Mouse (Mus musculus): ENCODE measurements around the gene Mrtfb. TPM values are rescaled to one million over a fixed set of nuclear protein-coding genes. Genes with fewer than 3 reads are reported as not detected.

The Mrtfb gene
- polyA plus RNA-seq, 1 experiment from 2014 or later = 32.5 TPM

DNA sequence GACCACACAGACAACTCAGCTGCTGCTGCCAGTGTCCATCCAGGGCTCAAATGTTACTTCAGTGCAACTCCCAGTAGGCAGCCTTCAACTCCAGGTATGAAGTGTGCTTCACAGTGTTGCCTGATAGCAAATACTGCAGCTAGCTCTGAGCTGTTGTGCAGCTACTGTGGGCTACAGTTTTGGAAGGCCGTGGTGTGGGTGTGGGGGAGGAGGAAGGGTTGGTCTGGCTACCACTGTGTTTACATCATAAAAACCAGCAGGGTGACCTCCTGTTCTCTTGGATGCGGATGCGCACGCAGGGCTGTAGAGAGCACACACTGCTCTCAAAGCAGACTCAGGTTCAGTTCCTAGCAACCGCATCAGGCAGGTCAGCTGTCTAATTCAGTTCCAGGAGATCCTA, 145.3 kb downstream of the Mrtfb start:
- Histone ChIP-seq H3K4me3 (ENCODE audit: low read depth, low read length) (no peak overlapping the region), H3K9ac (ENCODE audit: low read length) (no peak overlapping the region), H3K4me1 (ENCODE audit: control insufficient read depth, insufficient read depth, low read length) (no peaks in the 10 kb centered on the region), H3K9me3 (ENCODE audit: control insufficient read depth, low read length) (no peaks in the 10 kb centered on the region), H3K4me2 (ENCODE audit: low read depth, severe bottlenecking) (no peak overlapping the region), H3K36me3 (ENCODE audit: control insufficient read depth, insufficient read depth, low read length) (peaks cover 8% of the 10 kb centered on the region; the same call in 1 of the 2 replicates), H3K27me3 (ENCODE audit: control insufficient read depth, insufficient read depth, low read length) (no peaks in the 10 kb centered on the region), H3K27ac (replicated peaks; ENCODE audit: low read depth, low read length) (no peak overlapping the region)
- ATAC-seq (ENCODE audit: insufficient number of reproducible peaks, low FRiP score, low TSS enrichment, low read depth) = no peak
- 79% methylated on average over 5 of the region's 5 CpGs for WGBS
- DNase-seq (ENCODE audit: low spot score) = no peak

DNA sequence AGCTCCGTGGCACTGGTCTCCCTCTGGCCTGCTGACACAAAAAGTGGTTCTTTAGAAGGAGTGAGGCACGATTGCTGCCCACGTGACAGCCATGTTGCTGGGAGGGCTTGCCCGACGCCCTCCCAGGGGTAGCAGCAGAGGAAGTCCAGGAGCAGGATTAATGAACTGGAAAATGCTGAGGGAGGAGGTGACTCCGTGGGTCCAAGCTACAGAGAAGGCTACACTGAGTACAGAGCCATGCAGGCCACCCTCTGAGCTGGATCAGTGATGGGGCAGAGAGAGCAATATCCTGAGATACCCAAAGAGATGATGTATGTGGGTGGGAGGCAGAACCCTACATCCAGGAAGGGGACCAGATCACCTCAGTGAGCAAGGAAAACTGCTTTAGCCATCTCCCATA, 148.4 kb downstream of the Mrtfb start:
- Histone ChIP-seq H3K4me1 (ENCODE audit: control insufficient read depth, insufficient read depth, low read length) (no peaks in the 10 kb centered on the region), H3K27me3 (ENCODE audit: control insufficient read depth, insufficient read depth, low read length) (no peaks in the 10 kb centered on the region), H3K4me2 (ENCODE audit: low read depth, severe bottlenecking) (no peak overlapping the region), H3K9ac (ENCODE audit: low read length) (no peak overlapping the region), H3K9me3 (ENCODE audit: control insufficient read depth, low read length) (no peaks in the 10 kb centered on the region), H3K36me3 (ENCODE audit: control insufficient read depth, insufficient read depth, low read length) (peaks cover 8% of the 10 kb centered on the region), H3K27ac (replicated peaks; ENCODE audit: low read depth, low read length) (no peak overlapping the region), H3K4me3 (ENCODE audit: low read depth, low read length) (no peak overlapping the region)
- 82% methylated on average over 6 of the region's 6 CpGs for WGBS
- ATAC-seq (ENCODE audit: insufficient number of reproducible peaks, low FRiP score, low TSS enrichment, low read depth) (no peak), DNase-seq (ENCODE audit: low spot score) (no peak)

DNA sequence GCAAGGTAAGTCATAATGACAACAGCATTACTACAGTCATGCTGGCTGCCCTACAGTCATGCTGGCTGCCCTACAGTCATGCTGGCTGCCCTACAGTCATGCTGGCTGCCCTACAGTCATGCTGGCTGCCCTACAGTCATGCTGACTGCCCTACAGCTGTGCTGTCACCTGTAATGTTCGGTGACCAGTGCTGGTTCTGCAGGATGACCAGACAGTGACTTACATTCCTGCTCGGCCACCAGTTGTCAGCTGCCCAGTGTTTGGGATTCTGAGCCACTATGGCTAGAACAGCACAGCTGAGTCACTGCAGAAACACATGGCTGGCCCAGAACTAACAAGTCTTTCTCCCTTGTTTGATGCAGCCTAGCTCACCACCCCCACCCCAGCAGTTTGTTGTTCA, 149.1 kb downstream of the Mrtfb start:
- Histone ChIP-seq H3K4me1 (ENCODE audit: control insufficient read depth, insufficient read depth, low read length) (no peaks in the 10 kb centered on the region), H3K9me3 (ENCODE audit: control insufficient read depth, low read length) (no peaks in the 10 kb centered on the region), H3K4me3 (ENCODE audit: low read depth, low read length) (no peak overlapping the region), H3K27ac (replicated peaks; ENCODE audit: low read depth, low read length) (no peak overlapping the region), H3K27me3 (ENCODE audit: control insufficient read depth, insufficient read depth, low read length) (no peaks in the 10 kb centered on the region), H3K4me2 (ENCODE audit: low read depth, severe bottlenecking) (no peak overlapping the region), H3K36me3 (ENCODE audit: control insufficient read depth, insufficient read depth, low read length) (peaks cover 6% of the 10 kb centered on the region), H3K9ac (ENCODE audit: low read length) (no peak overlapping the region)
- ATAC-seq (ENCODE audit: insufficient number of reproducible peaks, low FRiP score, low TSS enrichment, low read depth) = no peak
- DNase-seq (ENCODE audit: low spot score) = no peak
- WGBS = 84% methylated on average over 2 of the region's 2 CpGs

DNA sequence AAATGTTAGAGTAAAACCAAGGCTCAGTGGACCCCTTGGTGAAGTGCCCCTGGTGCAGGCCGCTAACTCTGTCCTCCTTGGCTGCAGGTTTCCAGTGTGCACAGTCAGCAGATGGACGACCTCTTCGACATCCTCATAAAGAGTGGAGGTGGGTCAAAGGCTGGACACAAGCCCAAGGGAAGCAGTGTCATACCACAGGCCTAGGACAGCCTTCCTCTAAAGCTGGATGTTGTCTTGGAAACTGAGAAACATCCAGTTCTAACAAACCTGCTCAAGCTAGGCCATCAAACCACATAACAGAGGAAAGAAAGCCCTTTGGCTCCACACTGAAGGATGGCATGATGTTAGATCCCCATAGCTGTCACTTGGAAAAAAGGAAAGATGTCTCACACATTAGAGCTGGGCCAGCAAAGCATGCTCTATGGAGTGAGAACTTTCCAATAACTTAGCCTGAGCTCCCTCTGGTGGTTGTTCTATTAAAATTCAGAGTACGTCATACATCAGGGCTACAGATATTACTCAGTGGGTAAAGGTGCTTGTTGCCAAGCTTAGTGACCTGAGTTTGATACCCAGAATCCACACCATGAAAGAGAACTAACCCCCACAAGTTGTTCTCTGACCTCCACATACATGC, 153.4 kb downstream of the Mrtfb start:
- no peak for DNase-seq (ENCODE audit: low spot score)
- peaks cover 17% of the 10 kb centered on the region for H3K36me3 ChIP-seq (ENCODE audit: control insufficient read depth, insufficient read depth, low read length)
- 81% methylated on average over 4 of the region's 4 CpGs for WGBS
- no peaks in the 10 kb centered on the region for H3K4me1 ChIP-seq (ENCODE audit: control insufficient read depth, insufficient read depth, low read length)
- H3K4me3 ChIP-seq (ENCODE audit: low read depth, low read length) = no peak overlapping the region
- H3K27me3 ChIP-seq (ENCODE audit: control insufficient read depth, insufficient read depth, low read length) = no peaks in the 10 kb centered on the region
- H3K4me2 ChIP-seq (ENCODE audit: low read depth, severe bottlenecking) = no peak overlapping the region
- no peak for ATAC-seq (ENCODE audit: insufficient number of reproducible peaks, low FRiP score, low TSS enrichment, low read depth)
- H3K9ac ChIP-seq (ENCODE audit: low read length) = no peak overlapping the region
- no peak overlapping the region for H3K27ac ChIP-seq (replicated peaks; ENCODE audit: low read depth, low read length)
- no peaks in the 10 kb centered on the region for H3K9me3 ChIP-seq (ENCODE audit: control insufficient read depth, low read length)

DNA sequence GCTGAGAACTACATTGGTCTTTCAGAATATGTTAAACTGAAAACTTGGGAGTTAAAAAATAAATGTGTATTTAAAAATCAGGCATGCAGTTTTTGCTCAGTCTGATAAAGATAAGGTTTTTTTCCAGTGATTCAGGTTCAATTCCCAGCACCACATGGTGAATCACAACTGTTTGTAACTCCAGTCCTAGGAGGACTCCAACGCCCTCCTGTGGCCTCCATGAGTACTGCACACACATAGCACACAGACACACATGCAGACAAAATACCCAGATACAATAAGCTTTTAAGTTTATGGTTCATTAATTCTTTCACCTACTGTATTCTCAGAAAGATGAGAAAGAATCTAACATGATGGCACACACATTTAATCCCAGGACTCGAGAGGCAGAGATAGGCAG, 154.5 kb downstream of the Mrtfb start:
- no peaks in the 10 kb centered on the region for H3K9me3 ChIP-seq (ENCODE audit: control insufficient read depth, low read length)
- 86% methylated on average over 2 of the region's 2 CpGs for WGBS
- H3K4me1 ChIP-seq (ENCODE audit: control insufficient read depth, insufficient read depth, low read length) = no peaks in the 10 kb centered on the region
- no peaks in the 10 kb centered on the region for H3K27me3 ChIP-seq (ENCODE audit: control insufficient read depth, insufficient read depth, low read length)
- H3K27ac ChIP-seq (replicated peaks; ENCODE audit: low read depth, low read length) = no peak overlapping the region
- no peak overlapping the region for H3K4me2 ChIP-seq (ENCODE audit: low read depth, severe bottlenecking)
- ATAC-seq (ENCODE audit: insufficient number of reproducible peaks, low FRiP score, low TSS enrichment, low read depth) (no peak), DNase-seq (ENCODE audit: low spot score) (no peak)
- peaks cover 14% of the 10 kb centered on the region for H3K36me3 ChIP-seq (ENCODE audit: control insufficient read depth, insufficient read depth, low read length)
- H3K9ac ChIP-seq (ENCODE audit: low read length) = no peak overlapping the region
- H3K4me3 ChIP-seq (ENCODE audit: low read depth, low read length) = no peak overlapping the region

DNA sequence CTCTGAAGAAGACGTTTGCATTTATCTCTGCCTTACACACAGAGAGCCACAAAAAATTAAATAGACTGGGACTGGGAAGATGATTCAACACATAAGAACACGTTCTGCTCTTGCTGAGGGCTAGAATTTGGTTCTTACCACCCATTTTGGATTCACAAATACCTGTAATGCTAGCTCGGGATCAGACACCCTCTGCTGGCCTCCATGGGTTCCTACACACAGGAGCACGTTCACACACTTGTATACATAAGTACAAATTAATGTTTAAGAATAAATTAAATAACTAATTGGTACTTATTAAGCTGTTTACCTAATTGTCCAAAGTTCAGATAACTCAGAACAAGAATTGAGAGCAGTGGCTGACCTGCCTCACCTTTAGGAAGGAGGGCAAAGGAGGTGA, 155.2 kb downstream of the Mrtfb start:
- ATAC-seq (ENCODE audit: insufficient number of reproducible peaks, low FRiP score, low TSS enrichment, low read depth) (no peak), DNase-seq (ENCODE audit: low spot score) (no peak)
- H3K9ac ChIP-seq (ENCODE audit: low read length) = no peak overlapping the region
- H3K4me3 ChIP-seq (ENCODE audit: low read depth, low read length) = no peak overlapping the region
- H3K9me3 ChIP-seq (ENCODE audit: control insufficient read depth, low read length) = no peaks in the 10 kb centered on the region
- H3K4me2 ChIP-seq (ENCODE audit: low read depth, severe bottlenecking) = no peak overlapping the region
- no peaks in the 10 kb centered on the region for H3K27me3 ChIP-seq (ENCODE audit: control insufficient read depth, insufficient read depth, low read length)
- H3K36me3 ChIP-seq (ENCODE audit: control insufficient read depth, insufficient read depth, low read length) = peaks cover 14% of the 10 kb centered on the region
- no peaks in the 10 kb centered on the region for H3K4me1 ChIP-seq (ENCODE audit: control insufficient read depth, insufficient read depth, low read length)
- WGBS = 95% methylated on average over 4 of the region's 4 CpGs
- H3K27ac ChIP-seq (replicated peaks; ENCODE audit: low read depth, low read length) = no peak overlapping the region

DNA sequence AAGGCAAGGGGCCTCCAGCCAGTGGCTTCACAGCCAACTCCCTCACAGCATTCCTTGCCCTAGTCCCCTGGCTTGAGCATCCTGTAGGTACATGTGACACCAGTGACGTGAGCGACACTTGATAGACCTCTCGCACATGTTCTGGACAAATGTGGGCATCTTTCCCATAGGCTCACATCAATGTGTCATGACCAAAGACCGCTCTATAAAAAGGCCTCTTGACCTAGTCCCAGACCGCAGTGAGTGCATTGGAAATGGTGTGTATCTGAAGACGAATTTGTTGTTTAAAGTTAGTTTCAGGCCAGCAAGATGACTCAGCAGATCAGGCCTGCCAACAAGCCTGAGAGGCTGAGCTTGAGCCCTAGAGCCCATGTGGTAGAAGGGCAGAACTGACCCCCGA, 158.3 kb downstream of the Mrtfb start:
- peaks cover 14% of the 10 kb centered on the region; the same call in 1 of the 2 replicates for H3K36me3 ChIP-seq (ENCODE audit: control insufficient read depth, insufficient read depth, low read length)

DNA sequence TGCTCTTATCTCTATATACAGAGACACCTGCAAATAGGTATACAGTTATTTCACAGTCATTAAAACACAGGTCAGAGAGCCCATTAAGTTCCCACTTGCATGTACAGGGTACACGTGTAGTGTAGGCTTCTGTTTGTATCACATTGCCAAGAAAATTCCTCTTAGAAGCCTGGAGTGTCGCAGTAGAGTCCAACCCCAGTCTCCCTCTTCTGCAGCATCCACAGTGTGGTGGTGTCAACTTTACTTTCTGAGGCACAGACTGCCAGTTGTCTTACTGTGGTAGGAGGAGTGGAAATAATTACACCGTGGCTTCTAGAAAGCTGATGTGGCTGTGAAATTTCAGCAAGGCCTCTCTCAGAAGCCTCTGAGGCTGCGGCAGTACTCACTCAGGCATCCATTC, 158.7 kb downstream of the Mrtfb start:
- Histone ChIP-seq H3K4me3 (ENCODE audit: low read depth, low read length) (no peak overlapping the region), H3K4me2 (ENCODE audit: low read depth, severe bottlenecking) (no peak overlapping the region), H3K27me3 (ENCODE audit: control insufficient read depth, insufficient read depth, low read length) (no peaks in the 10 kb centered on the region), H3K9me3 (ENCODE audit: control insufficient read depth, low read length) (no peaks in the 10 kb centered on the region), H3K36me3 (ENCODE audit: control insufficient read depth, insufficient read depth, low read length) (peaks cover 14% of the 10 kb centered on the region; the same call in 1 of the 2 replicates), H3K27ac (replicated peaks; ENCODE audit: low read depth, low read length) (no peak overlapping the region), H3K4me1 (ENCODE audit: control insufficient read depth, insufficient read depth, low read length) (no peaks in the 10 kb centered on the region), H3K9ac (ENCODE audit: low read length) (no peak overlapping the region)
- DNase-seq (ENCODE audit: low spot score) (no peak), ATAC-seq (ENCODE audit: insufficient number of reproducible peaks, low FRiP score, low TSS enrichment, low read depth) (no peak)
- 93% methylated on average over 4 of the region's 4 CpGs for WGBS

More for the DNA sequence above, 158.3 kb downstream of the Mrtfb start:
- 93% methylated on average over 7 of the region's 7 CpGs for WGBS
- Histone ChIP-seq H3K9me3 (ENCODE audit: control insufficient read depth, low read length) (no peaks in the 10 kb centered on the region), H3K4me1 (ENCODE audit: control insufficient read depth, insufficient read depth, low read length) (no peaks in the 10 kb centered on the region), H3K9ac (ENCODE audit: low read length) (no peak overlapping the region), H3K27ac (replicated peaks; ENCODE audit: low read depth, low read length) (no peak overlapping the region), H3K27me3 (ENCODE audit: control insufficient read depth, insufficient read depth, low read length) (no peaks in the 10 kb centered on the region), H3K4me2 (ENCODE audit: low read depth, severe bottlenecking) (no peak overlapping the region), H3K4me3 (ENCODE audit: low read depth, low read length) (no peak overlapping the region)
- no peak for ATAC-seq (ENCODE audit: insufficient number of reproducible peaks, low FRiP score, low TSS enrichment, low read depth)
- DNase-seq (ENCODE audit: low spot score) = no peak

DNA sequence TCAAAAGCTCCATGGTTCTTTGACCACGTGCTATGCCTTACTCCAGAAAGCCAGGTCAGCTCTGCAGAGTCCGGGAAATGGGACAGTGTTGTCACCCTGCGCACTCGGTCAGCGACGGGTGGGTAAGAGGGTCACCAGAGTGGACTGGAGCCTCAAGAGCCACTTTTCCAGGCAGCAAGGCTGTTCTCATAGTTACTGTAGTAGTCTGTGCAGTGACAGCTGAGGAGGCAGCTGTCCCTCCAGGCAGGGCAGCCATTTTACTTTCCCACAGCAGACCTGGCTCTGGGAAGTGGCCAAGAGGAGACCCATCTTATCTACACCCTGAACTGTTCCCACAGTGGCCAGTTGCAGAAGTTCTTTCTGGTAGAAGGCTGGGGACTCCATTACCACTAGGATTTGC, 159.2 kb downstream of the Mrtfb start:
- Histone ChIP-seq H3K4me2 (ENCODE audit: low read depth, severe bottlenecking) (no peak overlapping the region), H3K9me3 (ENCODE audit: control insufficient read depth, low read length) (no peaks in the 10 kb centered on the region), H3K36me3 (ENCODE audit: control insufficient read depth, insufficient read depth, low read length) (peaks cover 14% of the 10 kb centered on the region; the same call in 1 of the 2 replicates), H3K27ac (replicated peaks; ENCODE audit: low read depth, low read length) (no peak overlapping the region), H3K27me3 (ENCODE audit: control insufficient read depth, insufficient read depth, low read length) (no peaks in the 10 kb centered on the region), H3K4me1 (ENCODE audit: control insufficient read depth, insufficient read depth, low read length) (no peaks in the 10 kb centered on the region), H3K9ac (ENCODE audit: low read length) (no peak overlapping the region), H3K4me3 (ENCODE audit: low read depth, low read length) (no peak overlapping the region)
- ATAC-seq (ENCODE audit: insufficient number of reproducible peaks, low FRiP score, low TSS enrichment, low read depth) (no peak), DNase-seq (ENCODE audit: low spot score) (no peak)
- WGBS = 95% methylated on average over 6 of the region's 6 CpGs
